Mouse (Mus musculus) small intestine, adult 2 months (tissue): ENCODE measurements around the gene Cit.

Source experiments
- CTCF ChIP-seq: fragments of 200-500 bp; IDR thresholded peaks from 2 replicates; pipeline ENCODE4 v1.5.1; 2012; ENCODE audit warnings: low read depth, mild to moderate bottlenecking, control low read depth, inconsistent platforms, low read length, moderate library complexity, mixed read lengths; ENCODE audit not compliant: insufficient replicate concordance, insufficient read length; ENCODE audit errors: extremely low read depth
- POLR2A ChIP-seq: fragments of 200-500 bp; IDR thresholded peaks from 2 replicates; pipeline ENCODE4 v1.6.1; 2012; ENCODE audit warnings: low read depth, mild to moderate bottlenecking, control low read depth, inconsistent platforms, low read length, moderate library complexity

- TF ChIP-seq POLR2A (no peak), CTCF (no peak)
Measured at GRCm38 (mm10) chr5:116004271-116004670, 159.2 kb downstream of the Cit start.
